Mouse (Mus musculus) liver (tissue): ENCODE measurements around the gene Arl3.

Source experiments
- DNase-seq: peaks from one replicate; pipeline ENCODE4 v3.0.0-alpha.2; 2020; ENCODE audit warnings: mixed read lengths

The Arl3 gene

GRCm38 (mm10) chr19:46499836-46500580 is 73.0 kb downstream of the Arl3 start:
- DNase-seq, result peak; percentile 99

GRCm38 (mm10) chr19:46499539-46499835 is 73.5 kb downstream of the Arl3 start:
- no peak for DNase-seq

- DNase-seq, result no peak
Measured at GRCm38 (mm10) chr19:46497230-46497629, 75.8 kb downstream of the Arl3 start.

- DNase-seq, result no peak
Measured at GRCm38 (mm10) chr19:46495136-46495535, 77.9 kb downstream of the Arl3 start.

GRCm38 (mm10) chr19:46490634-46491033 is 82.4 kb downstream of the Arl3 start:
- peak; percentile 37 for DNase-seq

GRCm38 (mm10) chr19:46489448-46489847 is 83.5 kb downstream of the Arl3 start:
- no peak for DNase-seq

- DNase-seq, result no peak
Measured at GRCm38 (mm10) chr19:46486709-46487108, 86.3 kb downstream of the Arl3 start.

- no peak for DNase-seq
Measured at GRCm38 (mm10) chr19:46485847-46486246, 87.2 kb downstream of the Arl3 start.

- no peak for DNase-seq
Measured at GRCm38 (mm10) chr19:46484518-46484917, 88.5 kb downstream of the Arl3 start.

GRCm38 (mm10) chr19:46483701-46484328 is 89.2 kb downstream of the Arl3 start:
- DNase-seq, result no peak

GRCm38 (mm10) chr19:46482896-46483516 is 90.0 kb downstream of the Arl3 start:
- no peak for DNase-seq

GRCm38 (mm10) chr19:46481756-46482155 is 91.2 kb downstream of the Arl3 start:
- DNase-seq, result no peak

GRCm38 (mm10) chr19:46481352-46481751 is 91.6 kb downstream of the Arl3 start:
- no peak for DNase-seq
